Mouse (Mus musculus) small intestine, adult 2 months (tissue): Measurements from ENCODE around the gene Grm7.

ENCODE experiments used
- CTCF ChIP-seq: fragments of 200-500 bp; IDR thresholded peaks from 2 replicates; pipeline ENCODE4 v1.5.1; 2012; ENCODE audit warnings: low read depth, mild to moderate bottlenecking, control low read depth, inconsistent platforms, low read length, moderate library complexity, mixed read lengths; ENCODE audit not compliant: insufficient replicate concordance, insufficient read length; ENCODE audit errors: extremely low read depth
- POLR2A ChIP-seq: fragments of 200-500 bp; IDR thresholded peaks from 2 replicates; pipeline ENCODE4 v1.6.1; 2012; ENCODE audit warnings: low read depth, mild to moderate bottlenecking, control low read depth, inconsistent platforms, low read length, moderate library complexity

- TF ChIP-seq POLR2A = no peak
- TF ChIP-seq CTCF = no peak
These were observed 403.9 kb downstream of the Grm7 start for GRCm38 (mm10) chr6:111049247-111049646.
